Mouse (Mus musculus) embryonic facial prominence, embryonic 13.5 days (tissue): ENCODE data around the gene 2900011O08Rik. TPM values are rescaled to one million over a fixed set of nuclear protein-coding genes. Genes with fewer than 3 reads are reported as not detected.

Experiments
- microRNA-seq: library from miRNA; unstranded; fragments of <30 nt; microRNA quantifications from one replicate; pipeline ENCODE4, GENCODE M21; 2016
- polyA plus RNA-seq: library from polyadenylated mRNA; unstranded; fragments of >200 nt; fragmentation: Nextera tagmentation; extraction: Ambion mirVana; gene quantifications from 2 replicates; pipeline ENCODE4 v1.2.1, GENCODE M21; 2015

Gene 2900011O08Rik
- polyA plus RNA-seq, 1 experiment from 2014 or later = 8.0 TPM

Small RNAs within 50 kb of the gene (microRNA-seq; reads per million reads assigned to microRNA genes)
- not detected for gene Gm27671

Other genes starting within 250 kb of the 2900011O08Rik start
- 70.2 and 72.7 TPM in 2 replicates for gene Rrn3, start 205.9 kb upstream of the 2900011O08Rik start, polyA plus RNA-seq
- 235 and 236 TPM in 2 replicates for gene Ntan1, start 167.8 kb upstream of the 2900011O08Rik start, polyA plus RNA-seq
- 92.5 and 106 TPM in 2 replicates for gene Pdxdc1, start 83.5 kb upstream of the 2900011O08Rik start, polyA plus RNA-seq
- gene Mpv17l, start 83.4 kb upstream of the 2900011O08Rik start, polyA plus RNA-seq = 4.0 and 5.3 TPM in 2 replicates
- 0.14 and 0.32 TPM in 2 replicates for gene Ifitm7, start 284 bp downstream of the 2900011O08Rik start, polyA plus RNA-seq
- gene Nde1, start 176.7 kb downstream of the 2900011O08Rik start, polyA plus RNA-seq = 122 and 130 TPM in 2 replicates
- gene Marf1, start 176.7 kb downstream of the 2900011O08Rik start, polyA plus RNA-seq = 19.0 and 22.4 TPM in 2 replicates